Mouse (Mus musculus) central nervous system, embryonic 18 days (tissue): ENCODE results near the gene Pycr2. TPM values are rescaled to one million over a fixed set of nuclear protein-coding genes. Genes with fewer than 3 reads are reported as not detected.

Experiments
- polyA plus RNA-seq: library from polyadenylated mRNA; depleted of rRNA; stranded (reverse); fragments of >200 nt; gene quantifications from 2 replicates; pipeline ENCODE4 v1.2.3, GENCODE M21; 2012; rRNA removed

Pycr2 gene
- 47.5 and 49.0 TPM in 2 replicates for polyA plus RNA-seq

DNA sequence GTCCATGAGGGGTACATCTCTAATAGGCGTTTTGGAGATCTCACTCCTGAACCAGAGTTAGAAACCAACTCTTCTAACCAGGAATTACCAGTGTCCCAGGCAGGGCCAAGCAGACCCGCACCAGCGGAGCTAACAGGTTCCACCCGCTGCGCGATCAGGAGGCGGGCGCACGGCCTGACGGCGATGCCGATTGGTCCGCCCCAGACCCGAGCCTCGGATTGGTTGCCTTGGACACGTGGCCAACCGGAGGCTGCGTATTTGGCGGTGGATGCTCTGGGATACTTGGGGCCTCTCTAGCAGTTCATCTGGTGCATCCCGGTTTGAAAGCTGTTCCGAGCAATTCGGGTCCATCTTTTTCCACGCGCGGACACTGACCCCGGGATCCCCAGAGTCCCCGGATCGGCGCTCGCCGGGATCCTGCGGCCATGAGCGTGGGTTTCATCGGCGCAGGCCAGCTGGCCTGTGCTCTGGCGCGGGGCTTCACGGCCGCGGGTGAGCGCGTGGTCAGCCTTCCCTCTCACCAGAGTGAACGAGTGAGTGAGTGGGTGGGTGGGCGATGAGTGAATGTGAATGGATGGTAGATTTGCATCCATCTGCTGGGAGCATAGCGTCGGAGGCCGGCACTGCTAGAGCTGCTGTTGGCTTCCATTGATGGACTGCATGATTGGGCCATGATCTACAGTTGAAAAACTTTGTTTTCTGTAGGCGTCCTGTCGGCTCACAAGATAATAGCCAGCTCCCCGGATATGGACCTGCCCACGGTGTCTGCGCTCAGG lies at the start of gene Pycr2:
Gene Pycr2 (plus strand): TSS at position 255 of the 776 bp plus-strand sequence.

GRCm38 (mm10) chr1:180892808-180893207 lies 11.3 kb upstream of the Pycr2 start, which contains the start of gene Lefty2:
Gene Lefty2 (plus strand): TSS chr1:180893108.

GRCm38 (mm10) chr1:180934467-180935419 lies 30.6 kb downstream of the Pycr2 start, which contains the start of gene Lefty1:
Gene Lefty1 (plus strand): TSS chr1:180935022.

GRCm38 (mm10) chr1:180942166-180943031 lies 38.3 kb downstream of the Pycr2 start, which contains the start of gene Tmem63a:
Gene Tmem63a (plus strand): TSS chr1:180942344.

Other genes starting within 250 kb of the Pycr2 start
- 0.03 and 0.08 TPM in 2 replicates for gene Mixl1, start 207.3 kb upstream of the Pycr2 start, polyA plus RNA-seq
- 31.8 and 33.7 TPM in 2 replicates for gene Acbd3, start 178.2 kb upstream of the Pycr2 start, polyA plus RNA-seq
- 1,777 and 1,816 TPM in 2 replicates for gene H3f3a, start 90.3 kb upstream of the Pycr2 start, polyA plus RNA-seq
- gene Sde2, start 53.2 kb upstream of the Pycr2 start, polyA plus RNA-seq = 20.6 and 22.9 TPM in 2 replicates
- gene Lefty2, start 11.2 kb upstream of the Pycr2 start, polyA plus RNA-seq = 10.9 and 12.3 TPM in 2 replicates
- gene Lefty1, start 30.7 kb downstream of the Pycr2 start, polyA plus RNA-seq = 0.71 and 0.83 TPM in 2 replicates
- gene Tmem63a, start 38.1 kb downstream of the Pycr2 start, polyA plus RNA-seq = 3.0 and 3.1 TPM in 2 replicates
- gene Ephx1, start 116.6 kb downstream of the Pycr2 start, polyA plus RNA-seq = 7.3 and 8.2 TPM in 2 replicates
- gene 9130409I23Rik, start 146.9 kb downstream of the Pycr2 start, polyA plus RNA-seq = not detected in 2 replicates
- 98.9 and 101 TPM in 2 replicates for gene Nvl, start 239.9 kb downstream of the Pycr2 start, polyA plus RNA-seq
- gene Cnih4, start 240.4 kb downstream of the Pycr2 start, polyA plus RNA-seq = 20.4 TPM in 2 replicates